Mouse (Mus musculus) granulocyte monocyte progenitor cell, adult 5-6 weeks (primary cell): Measurements from ENCODE around the gene Gpr137c. TPM values are rescaled to one million over a fixed set of nuclear protein-coding genes. Genes with fewer than 3 reads are reported as not detected.

Experiments
- ATAC-seq: replicated peaks from 2 replicates; pipeline ENCODE4 v1.8.0; 2016; ENCODE audit warnings: mild to moderate bottlenecking, moderate TSS enrichment, inconsistent platforms; ENCODE audit not compliant: poor library complexity, severe bottlenecking
- total RNA-seq, 2 experiments: library from RNA; stranded (forward) in 1 of 2; stranded (reverse) in 1 of 2; fragments of 200-712, 200-1000 nt in 1 of 2; fragments of >200 nt in 1 of 2; fragmentation: Nextera tagmentation in 1 of 2; gene quantifications; 2 replicates each; pipeline ENCODE4 v1.2.3; 2014 to 2017

Gpr137c gene
- total RNA-seq, 2 experiments from 2014 or later: 0.34 to 1.3 TPM

DNA sequence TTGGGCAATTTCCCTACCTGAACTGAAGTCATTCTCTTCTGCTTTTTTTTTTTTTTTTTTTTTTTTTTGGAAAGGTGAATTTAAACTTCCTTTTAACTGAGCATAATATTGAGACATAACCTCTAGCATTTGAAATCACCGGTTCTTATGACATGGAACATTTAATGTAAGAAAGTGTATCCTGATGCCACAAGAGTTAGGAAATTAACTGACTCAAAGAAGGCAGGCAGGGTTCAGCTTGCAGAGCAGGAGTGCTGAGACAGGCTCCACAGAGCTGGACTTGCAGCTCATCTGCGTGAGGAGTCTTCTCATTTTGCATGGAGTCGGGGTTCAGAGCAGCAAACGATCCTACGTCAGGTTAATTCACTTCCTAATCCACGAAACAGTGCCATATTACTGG lies 56.3 kb downstream of the Gpr137c start:
- ATAC-seq: peak; percentile 87

- ATAC-seq: no peak
Observed at GRCm38 (mm10) chr14:45282066-45282465, 62.5 kb downstream of the Gpr137c start.

DNA sequence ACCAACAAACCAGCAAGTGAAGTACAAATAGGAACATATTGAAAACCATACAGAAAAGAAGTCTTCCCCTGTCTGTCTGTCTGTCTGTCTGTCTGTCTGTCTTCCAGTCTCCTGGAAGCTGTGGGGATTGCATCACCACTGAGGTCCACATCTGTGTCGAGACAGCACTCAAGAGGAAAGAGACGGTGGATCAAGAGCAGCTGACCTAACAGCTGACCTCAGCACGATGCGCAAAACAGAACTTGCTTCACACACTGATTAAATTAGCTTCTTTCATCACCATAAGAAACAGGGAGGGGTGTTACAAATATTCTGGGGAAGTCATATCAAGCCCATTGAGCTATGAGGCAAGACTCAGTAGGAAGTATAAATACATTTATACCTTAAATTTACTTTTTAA lies 72.1 kb downstream of the Gpr137c start:
- peak; percentile 97 for ATAC-seq

DNA sequence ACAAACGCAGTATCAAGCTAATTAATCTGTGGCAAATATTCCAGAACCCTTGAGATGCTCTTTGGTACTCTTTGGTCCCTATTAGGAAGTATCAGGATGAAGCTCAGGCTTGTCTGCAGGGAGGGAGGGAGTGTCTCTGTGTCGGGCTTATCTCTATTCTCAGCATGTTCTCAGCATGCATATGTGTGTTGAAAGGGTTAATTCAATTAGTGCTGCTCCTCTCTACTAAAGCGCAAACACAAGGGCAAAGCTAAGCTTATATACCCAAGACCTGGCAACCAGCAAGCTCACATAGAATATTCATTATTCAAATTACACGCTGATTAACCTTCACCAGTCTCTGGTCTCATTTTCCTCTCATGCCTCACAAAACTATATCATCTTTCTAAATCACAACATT lies 84.4 kb downstream of the Gpr137c start:
- no peak for ATAC-seq

GRCm38 (mm10) chr14:45304389-45304788 lies 84.9 kb downstream of the Gpr137c start:
- no peak for ATAC-seq

DNA sequence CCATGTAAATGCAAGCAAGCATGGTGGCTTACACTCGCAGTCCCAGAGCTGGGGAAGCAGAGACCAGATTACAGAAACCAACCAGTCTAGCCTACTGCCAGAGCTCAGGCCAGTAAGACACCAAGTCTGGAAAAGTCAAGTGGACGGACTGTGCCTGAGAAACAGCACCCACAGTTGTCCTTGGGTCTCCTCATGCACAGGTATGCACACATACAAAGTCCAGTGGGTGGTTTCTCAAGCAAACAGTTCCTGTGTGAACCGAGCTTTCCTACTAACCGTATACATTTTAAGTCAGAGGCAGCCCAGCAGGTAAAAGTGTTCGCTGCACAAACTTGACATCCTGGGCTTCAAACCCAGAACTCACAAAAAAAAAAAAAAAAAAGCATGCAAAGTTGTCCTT lies 86.3 kb downstream of the Gpr137c start:
- ATAC-seq: no peak

DNA sequence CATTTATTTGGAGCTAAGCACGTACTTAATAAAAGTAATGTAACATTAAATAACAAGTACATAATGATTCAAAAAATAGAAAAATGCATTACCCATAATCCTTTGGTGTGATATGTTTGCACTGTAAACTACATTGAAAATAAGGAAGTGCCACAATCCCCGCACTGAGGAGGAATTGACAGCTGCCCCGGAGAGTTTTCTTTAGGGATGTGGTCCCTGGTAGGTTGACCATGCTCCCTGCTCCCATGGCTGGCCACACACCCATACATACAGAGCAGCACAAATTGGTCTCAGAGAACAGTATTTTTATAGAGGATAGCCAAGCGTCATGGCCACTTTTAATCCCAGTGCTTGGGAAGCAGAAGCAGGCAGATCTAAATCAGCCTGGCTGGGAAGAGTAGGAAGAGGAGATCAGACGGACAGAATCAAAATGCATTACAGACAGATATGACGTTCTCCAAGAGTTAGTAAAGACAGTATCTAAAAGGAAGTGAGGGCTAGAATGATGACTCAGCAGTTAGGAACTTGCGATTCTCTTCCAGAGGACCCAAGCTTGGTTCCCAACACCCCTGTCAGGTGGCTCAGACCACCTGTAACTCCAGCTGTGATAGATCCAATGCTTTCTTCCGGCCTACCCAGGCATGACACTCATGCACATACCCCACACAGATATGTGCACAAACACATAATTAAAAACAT lies 88.3 kb downstream of the Gpr137c start:
- peak; percentile 92 for ATAC-seq

DNA sequence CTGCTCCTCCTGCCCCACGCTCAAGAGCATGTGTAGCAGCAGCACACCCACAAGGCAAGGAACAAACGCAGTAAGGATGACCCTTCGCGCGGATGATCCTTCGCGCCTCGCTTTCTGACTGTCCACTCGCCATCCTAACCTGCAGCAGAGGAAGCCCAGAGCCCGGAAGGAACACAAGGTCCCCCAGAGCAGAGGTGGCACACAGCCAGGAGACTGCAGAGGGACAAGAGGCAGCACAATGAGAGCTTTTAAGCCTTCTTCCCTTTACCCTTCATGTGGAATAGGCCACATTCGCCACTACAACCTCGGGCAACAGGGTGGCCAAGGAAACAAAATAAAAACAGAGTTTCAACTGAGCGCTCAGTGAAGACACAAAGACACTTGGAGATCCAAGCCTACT lies 90.1 kb downstream of the Gpr137c start:
- ATAC-seq: no peak

- ATAC-seq: no peak
Observed at GRCm38 (mm10) chr14:45310101-45310500, 90.6 kb downstream of the Gpr137c start.

GRCm38 (mm10) chr14:45316927-45317326 lies 97.4 kb downstream of the Gpr137c start:
- no peak for ATAC-seq

GRCm38 (mm10) chr14:45317921-45318411 lies 98.4 kb downstream of the Gpr137c start:
- no peak for ATAC-seq

- peak; percentile 72 for ATAC-seq
Observed at GRCm38 (mm10) chr14:45318426-45319236, 99.1 kb downstream of the Gpr137c start, which contains the start of gene Ero1l. TSS of gene Ero1l (minus strand) at chr14:45318771.

- peak; percentile 45 for ATAC-seq
Observed at GRCm38 (mm10) chr14:45319237-45319610, 99.7 kb downstream of the Gpr137c start.

- ATAC-seq: no peak
Observed at GRCm38 (mm10) chr14:45320111-45320510, 100.6 kb downstream of the Gpr137c start.

DNA sequence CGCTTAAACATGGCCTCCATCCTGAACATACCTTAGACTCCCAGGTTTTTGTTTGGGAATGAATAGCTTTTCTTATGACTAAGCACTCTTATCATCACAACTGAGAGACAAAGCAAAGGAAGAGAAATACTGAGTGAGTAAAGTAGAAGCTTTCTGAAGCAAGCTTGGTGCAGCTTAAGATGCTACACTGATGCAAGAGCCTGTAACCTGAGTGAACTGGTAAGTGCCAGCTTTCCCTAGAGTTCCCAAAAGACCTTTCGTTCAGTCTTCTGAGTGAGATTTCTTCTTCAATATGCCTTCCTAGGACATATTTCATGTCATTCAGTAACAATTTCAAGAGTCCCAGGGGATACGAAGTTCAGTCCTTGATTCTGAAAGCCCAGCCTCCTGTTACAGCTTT lies 101.5 kb downstream of the Gpr137c start:
- no peak for ATAC-seq

- no peak for ATAC-seq
Observed at GRCm38 (mm10) chr14:45321622-45322021, 102.1 kb downstream of the Gpr137c start.

GRCm38 (mm10) chr14:45322450-45322849 lies 102.9 kb downstream of the Gpr137c start:
- no peak for ATAC-seq

DNA sequence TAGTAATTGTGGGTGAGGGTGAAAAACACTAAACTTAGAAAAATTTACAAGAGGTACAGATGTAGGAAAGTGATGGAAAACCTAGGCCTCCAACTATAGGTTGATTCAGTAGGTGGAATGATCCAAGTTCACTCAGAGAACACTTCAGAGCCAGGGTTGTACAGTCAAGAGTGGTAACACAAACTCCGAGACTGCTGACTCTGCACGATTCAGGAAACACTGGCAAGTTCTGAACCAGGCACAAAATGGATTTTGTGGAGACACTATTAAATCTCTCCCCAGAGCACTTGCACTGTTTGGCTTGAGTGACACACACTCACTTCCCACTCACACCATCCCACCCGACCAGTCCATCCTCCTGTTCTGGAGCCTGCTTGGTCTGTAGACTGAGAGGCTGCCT lies 103.8 kb downstream of the Gpr137c start:
- ATAC-seq: no peak

- peak; percentile 65 for ATAC-seq
Observed at GRCm38 (mm10) chr14:45325471-45325870, 106.0 kb downstream of the Gpr137c start.

- ATAC-seq: no peak
Observed at GRCm38 (mm10) chr14:45328072-45328713, 108.7 kb downstream of the Gpr137c start.

DNA sequence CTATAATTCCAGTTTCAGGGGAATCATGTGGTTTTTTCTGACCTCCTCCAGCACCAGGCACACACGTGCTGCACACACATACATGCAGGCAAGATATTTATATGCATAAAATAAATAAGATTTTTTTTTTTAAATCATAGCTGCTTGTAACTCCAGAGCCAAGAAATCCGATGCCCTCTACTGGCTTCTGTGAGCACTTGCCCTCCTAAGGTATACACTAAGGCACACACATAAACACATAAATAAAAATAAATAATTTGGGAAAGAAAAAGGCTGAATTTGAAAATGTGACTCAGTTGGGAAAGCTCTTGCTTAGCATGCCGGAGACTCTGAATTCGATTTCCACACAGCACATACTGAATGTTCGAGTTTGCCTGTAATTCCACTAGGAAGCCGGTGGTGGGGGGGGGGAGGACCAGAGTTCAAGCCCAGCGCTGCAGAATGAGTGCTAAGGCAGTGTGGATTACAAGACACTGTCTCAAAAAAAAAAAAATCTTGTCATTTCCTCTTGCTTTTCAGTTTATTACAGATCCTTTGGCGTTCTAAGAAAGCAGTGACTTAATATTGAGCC lies 109.6 kb downstream of the Gpr137c start:
- ATAC-seq: peak; percentile 1; the same call in 1 of the 2 replicates
